Mouse (Mus musculus): ENCODE measurements around the gene Slfn4.

- no peak for TF ChIP-seq CTCF (IDR thresholded peaks at IDR 0.05; ENCODE audit: low read depth, low read length)
- no peak for TF ChIP-seq POLR2A (IDR thresholded peaks at IDR 0.05; ENCODE audit: extremely low read depth, insufficient read depth, low read length)
These were observed 30.0 kb downstream of the Slfn4 start for GRCm38 (mm10) chr11:83205002-83205401.

Measured in liver, adult 2 months (tissue).